Mouse (Mus musculus): ENCODE measurements at regions not wholly inside any gene's neighbourhood (a gene's known extent, or its start where the extent isn't known, plus 50 kb on each side); places are given as distances from the start of the nearest gene placed in this dataset.

DNA sequence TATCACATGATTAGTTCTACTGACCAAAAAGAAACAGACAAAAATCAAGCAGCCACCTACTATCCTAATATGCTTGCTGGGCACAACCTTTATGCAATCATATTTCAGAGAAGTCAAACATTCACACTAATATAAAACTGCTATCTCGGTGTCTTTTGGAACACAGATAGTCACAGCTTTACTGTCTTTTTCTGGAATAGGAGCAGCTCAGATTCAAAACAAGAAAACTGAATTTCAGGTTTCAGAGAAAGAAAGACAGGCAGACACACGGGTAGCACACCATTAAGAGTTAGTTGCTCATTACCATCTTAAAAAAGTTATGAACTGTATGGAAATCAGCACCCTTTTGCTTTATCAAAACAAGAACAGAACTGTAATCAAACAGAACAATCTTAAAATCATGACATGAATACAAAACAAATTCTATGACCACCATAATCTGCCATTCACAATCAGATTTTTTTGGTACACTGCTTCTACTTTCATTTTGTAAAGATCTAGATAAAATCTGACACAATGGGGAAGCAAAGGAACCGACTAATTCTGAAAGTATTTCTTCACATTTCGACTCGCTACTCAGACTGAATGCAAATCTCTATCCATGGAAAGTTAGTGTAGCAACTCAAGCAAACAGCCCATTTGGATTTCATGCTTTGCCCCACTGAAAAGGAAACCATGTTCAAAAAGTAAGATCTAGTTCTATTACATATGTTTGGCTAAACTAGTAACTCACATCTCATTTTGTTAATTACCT lies 315.1 kb downstream of the Tex13c3 start:
- no peak for TF ChIP-seq POLR2A (IDR thresholded peaks at IDR 0.05; ENCODE audit: borderline replicate concordance, extremely low read depth, low read depth, low read length)
- TF ChIP-seq CTCF (IDR thresholded peaks at IDR 0.05; ENCODE audit: insufficient read depth, low read length): no peak
